Mouse (Mus musculus) mesoderm, embryonic 11.5 days (tissue): Measurements from ENCODE around the gene Ifit1.
A peak's percentile ranks its signal among the peaks of the same experiment; 100 is the strongest.

Experiments
- DNase-seq: peaks from one replicate; pipeline ENCODE4 v3.0.0-alpha.2; 2012; ENCODE audit warnings: low read depth, low spot score

Ifit1 gene

DNA sequence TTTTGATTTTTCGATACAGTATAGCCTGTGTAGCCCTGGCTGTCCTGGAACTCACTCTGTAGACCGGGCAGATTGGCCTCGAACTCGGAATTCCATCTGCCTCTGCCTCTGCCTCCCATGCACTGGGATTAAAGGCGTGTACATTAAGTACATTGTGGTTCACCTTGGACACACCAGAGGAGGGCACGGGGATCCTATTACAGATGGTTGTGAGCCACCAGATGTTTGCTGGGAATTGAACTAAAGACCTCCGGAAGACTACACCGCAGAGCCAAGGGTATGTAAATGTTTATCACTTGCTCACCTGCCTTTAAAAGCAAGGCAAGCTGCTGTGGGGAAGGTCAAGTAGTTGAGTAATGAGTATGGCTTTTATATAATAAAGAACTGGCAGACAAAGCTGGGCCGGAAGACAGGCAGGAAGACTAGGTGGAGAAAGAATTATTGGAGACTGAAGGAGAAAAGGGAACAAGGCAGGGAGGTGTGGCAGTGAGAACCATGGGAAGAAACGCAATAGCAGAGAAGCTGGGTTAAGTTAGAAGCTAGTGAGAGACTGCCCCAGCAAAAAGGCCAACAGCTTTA, 14.6 kb downstream of the Ifit1 start:
- no peak for DNase-seq

DNA sequence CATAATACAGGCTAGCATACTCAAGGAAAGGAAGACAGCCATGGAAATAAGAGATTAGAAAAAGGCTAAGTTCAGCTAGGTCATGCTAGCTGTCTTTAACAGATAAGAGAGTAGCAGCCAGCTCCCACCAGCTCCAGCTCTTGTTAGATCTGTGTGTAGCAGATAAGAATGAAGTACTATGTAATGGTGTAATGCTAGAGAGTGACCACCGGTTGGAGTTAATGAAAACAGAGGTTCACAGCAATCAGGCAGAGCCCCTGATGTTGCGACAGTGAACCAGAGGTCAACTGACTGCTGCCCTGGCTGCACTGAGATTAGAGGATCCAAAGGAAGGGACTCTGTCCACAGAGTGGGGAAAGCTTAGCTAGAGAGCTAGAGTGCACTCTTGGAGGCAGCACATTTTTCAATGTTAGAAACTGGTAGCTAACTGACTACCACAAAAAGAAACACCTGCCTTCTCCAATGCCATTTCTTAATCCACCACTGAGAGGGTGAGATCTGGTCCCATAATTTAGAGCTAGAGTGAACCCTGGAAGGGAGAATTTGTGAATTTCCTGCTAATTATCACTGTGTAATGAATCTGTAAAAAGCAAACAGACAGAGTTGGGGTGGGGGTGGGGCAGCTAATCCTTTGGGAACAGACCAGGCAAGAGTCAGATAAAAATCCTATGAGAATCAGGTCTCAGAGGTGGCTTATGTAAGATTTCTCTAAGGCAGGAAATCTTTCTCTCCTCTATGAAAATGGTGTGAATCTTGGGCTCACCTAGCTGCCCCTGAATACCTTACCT, 16.0 kb downstream of the Ifit1 start:
- peak; percentile 7 for DNase-seq

GRCm38 (mm10) chr19:34662067-34662507, 21.4 kb downstream of the Ifit1 start:
- DNase-seq: peak; percentile 74

DNA sequence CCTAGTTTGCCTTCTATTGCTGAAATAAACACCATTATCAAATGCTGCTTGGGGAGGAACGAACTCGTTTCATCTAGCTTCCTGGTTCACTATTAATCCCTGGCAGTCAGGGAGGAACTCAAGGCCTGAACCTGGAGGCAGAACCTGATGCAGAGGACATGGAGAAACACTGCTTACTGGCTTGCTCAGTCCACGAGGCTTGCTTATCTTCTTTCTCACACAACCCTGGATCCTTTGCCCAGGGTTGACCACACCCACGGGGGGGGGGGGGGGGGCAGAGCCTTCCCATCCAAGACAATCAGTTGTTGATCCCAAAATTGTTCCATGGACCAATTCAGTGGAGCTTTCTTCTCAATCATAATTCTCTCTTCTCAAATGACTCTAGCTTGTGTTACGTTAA, 22.1 kb downstream of the Ifit1 start:
- no peak for DNase-seq

DNA sequence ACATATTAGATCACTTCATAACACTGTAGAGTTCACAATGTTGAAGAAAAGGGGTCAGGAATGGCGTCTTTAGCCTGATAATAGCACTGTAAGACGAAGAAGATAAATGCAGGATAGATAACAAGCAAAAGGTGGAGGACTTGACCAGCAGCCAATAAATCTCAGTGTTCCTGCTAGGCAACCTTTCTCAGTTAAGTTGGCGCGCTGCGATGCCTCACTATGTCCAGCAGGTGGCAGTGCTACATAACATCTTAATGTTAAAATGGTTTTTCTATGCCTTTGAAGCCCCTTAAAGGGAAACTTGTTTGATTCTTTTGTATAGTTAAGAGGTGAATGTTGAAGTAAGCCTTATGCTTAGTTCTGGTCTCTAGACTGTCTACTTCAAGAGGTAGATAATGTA, 25.5 kb downstream of the Ifit1 start:
- peak; percentile 78 for DNase-seq

DNA sequence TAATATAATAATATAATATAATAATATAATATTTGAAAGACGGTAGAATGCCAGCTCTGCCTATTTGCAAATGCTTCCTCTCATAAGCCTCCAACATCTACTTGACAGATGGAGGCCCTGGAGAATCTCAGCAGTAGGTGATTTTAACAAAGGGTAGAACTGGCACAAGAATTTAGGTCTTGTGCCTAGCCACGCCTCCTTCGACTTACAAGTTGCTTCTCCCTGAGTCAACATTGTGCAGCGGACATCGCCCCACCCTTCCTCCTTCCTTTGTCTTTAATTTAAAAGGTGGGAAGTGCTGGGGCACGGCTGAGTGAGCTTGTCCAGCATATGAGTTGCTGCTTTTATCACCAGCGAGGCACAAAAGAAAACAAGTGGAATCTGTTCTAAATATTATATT, 32.8 kb downstream of the Ifit1 start:
- no peak for DNase-seq

DNA sequence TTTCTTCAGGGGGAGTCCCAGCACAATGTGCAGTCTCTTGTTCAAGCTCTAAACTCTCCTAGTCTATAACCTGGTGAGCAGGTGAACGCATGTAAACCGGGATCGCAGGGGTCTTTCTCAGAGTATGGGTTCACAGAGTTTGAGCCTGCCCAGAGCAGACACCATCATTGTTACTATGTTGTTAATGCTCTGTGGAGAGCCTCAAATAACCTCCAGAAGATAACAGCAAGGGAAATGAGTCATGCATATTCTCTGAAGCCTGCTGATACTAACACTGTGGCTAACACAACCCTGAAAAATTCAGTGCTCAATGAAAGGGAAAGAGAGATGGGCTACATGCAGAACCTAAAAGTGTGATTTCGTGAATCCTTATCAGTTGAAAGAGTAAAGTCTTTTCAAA, 37.8 kb downstream of the Ifit1 start:
- DNase-seq: no peak

DNA sequence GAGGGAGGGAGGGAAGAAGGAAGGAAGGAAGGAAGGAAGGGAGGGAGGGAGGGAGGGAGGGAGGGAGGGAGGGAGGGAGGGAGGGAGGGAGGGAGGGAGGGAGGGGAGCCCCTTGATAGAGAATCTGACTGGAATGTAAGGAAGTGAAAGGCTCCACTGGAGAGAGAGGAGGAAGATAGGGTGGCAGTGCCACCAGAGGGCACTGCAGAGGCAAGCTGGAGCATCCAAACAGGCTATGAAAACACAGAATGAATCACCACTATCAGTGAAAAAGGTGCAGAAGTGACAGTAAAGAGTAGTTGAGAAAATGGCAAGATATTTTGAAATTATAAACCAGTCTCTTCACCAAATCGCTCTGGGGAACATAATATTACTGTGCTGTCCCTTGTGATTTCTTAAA, 44.2 kb downstream of the Ifit1 start:
- peak; percentile 63 for DNase-seq

DNA sequence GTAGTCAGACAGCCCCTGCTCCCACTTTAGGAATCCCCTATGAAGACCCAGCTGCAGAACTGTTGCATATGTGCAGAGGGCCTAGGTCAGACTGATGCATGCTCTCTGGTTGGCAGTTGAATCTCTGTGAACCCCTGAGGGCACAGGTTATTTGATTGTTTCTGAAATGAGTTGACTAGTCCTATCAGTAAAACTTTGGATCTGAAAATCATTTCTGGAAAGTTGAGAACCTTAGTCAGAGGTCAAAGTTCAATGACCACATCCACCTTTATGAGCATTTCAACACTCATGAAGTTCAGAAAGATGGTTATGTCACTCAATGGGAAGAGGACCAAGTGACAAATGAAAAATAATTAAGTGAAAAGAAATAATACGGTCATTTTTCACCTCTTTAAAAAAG, 44.9 kb downstream of the Ifit1 start:
- no peak for DNase-seq

DNA sequence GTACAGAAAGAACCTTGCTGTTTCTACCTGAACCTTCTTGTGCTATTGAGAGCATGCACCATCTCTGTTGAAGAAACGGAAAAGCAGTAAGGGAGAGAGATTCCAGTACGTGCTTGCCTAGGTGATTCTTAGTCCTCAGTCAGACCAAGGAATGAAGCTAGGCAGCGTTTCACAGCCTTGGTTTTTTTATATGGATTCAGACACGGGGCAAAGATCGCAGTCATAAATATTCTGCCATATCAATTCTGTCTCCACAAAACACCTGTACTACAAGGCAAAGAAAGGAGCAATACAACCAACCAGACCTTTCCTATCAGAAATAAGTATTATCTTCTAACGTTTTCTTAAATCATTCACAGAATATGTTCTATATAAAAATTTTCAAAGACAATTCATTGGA, 50.7 kb downstream of the Ifit1 start:
- DNase-seq: no peak

DNA sequence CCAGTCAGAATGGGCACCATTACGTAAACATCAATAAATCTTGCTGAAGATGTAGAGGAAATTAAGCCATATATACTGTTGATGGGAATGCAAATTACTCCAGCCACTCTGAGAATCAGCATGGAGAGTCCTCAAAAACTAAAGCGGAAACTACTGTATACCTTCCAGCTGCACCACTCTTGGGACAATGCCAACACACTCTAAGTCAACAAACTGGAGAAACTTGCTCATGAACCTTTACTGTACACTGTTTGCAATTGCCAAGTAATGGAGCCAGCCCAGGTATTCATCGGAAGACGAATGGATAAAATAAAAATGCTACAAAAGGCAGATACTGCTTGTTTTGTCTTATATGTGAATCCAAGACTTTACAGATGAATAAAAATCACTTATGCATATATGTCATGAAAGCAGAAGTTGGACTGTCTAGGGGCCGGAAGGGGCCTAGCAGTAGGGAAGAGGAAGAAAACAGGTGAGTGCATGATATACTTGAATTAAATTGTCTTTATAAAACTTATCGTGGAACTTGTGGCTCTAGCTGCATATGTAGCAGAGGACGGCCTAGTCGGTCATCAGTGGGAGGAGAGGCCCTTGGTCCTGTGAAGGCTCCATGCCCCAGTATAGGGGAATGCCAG, 55.8 kb downstream of the Ifit1 start:
- DNase-seq: no peak

DNA sequence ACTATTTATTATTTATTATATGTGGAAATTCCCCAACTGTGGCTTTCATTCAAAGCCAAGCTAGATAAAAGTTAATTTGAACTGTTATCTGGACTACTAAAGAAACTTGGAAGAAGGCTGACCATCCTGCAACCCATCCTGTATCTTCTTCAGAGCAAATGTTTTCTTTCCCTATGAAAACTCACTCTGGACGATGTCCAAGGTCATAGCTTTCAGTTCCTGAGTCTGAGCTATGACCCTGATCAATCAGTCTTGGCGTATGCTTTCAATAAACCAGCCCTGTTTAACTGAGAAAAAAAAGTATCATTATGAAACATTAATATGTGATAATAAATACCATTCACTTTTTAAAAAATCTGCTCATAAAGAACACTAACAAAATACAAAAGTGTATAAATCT, 56.8 kb downstream of the Ifit1 start:
- DNase-seq: no peak

DNA sequence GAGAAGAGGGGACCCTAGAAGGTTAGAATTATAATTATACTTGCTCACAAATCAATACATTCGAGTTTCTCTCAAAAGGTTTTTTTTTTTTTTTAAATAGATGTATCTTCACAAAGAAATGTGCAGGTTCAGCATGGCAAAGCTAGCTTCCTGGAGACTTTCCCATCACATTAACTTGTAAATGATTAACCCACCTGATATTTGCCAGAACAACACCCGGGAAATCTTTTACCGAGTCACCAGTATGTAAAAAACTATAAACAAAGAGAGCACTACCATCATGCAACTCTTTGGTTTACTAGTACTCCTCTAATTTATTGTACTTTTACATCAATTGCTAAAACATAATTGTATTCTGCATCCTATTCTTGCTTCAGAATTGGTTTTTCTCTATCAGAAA, 57.8 kb downstream of the Ifit1 start:
- DNase-seq: no peak

- DNase-seq: no peak
These were observed 58.2 kb downstream of the Ifit1 start for GRCm38 (mm10) chr19:34698852-34699251.

DNA sequence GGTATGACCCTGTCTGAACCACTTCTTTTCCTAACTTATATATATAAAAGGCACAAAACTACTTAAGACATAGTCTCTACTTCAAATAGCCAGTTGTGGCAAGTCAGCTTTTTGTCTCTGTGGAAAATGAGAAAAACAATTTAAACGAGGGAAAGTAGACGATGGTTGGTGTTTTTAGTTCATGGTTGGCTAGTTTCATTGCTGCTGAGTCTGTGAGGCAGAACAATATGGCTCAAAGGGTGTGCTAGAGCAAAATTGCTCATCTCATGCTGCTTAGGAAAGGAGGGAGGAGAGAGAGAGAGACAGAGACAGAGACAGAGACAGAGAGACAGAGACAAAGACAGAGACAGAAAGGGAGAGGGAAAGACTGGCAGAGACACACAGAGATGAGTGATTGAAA, 58.6 kb downstream of the Ifit1 start:
- DNase-seq: no peak
